Mouse (Mus musculus): ENCODE measurements around the gene Rbm18. TPM values are rescaled to one million over a fixed set of nuclear protein-coding genes. Genes with fewer than 3 reads are reported as not detected.
"Not testable (repeated sequence)": the region's sequence is repeated elsewhere in the genome, so short reads cannot be mapped to it uniquely, and the experiment has no call there.

The Rbm18 gene
- polyA plus RNA-seq (2017; shearing (Covaris generic)) = 10 to 100 TPM; 50.5 to 61.5 TPM

DNA sequence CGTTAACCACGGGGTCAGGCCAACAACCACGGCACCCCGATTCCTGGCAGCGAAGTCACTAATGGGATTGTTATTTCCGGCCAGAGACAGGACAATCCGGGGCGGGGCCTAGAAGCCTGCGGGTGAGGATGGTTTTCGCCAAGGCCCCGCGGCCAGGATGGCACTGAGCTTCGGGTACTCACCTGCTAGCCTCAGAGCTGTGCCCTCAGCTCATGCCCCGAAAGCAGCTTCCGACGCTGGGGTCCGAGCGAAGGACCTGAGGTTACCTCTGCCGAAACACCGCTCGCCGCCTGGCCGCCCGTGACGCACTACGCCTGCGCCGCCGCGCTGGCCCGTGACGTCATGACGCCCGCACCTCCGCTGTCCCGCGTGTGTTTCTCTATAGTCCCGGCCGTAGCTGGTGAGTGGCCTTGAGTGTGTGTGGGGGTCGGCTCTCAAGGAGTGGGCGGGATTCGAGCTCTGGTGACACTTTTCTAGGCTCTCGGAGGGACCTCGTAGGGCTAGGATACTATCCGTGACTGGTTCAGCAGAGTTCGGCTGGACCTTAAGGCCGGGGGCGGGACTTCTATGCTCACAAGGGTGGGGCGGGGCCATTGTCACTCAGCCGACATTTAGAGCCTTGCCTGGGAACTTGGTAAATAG, at the start of gene Rbm18, which contains the start of gene Mrrf:
Gene Rbm18 (minus strand): TSS at position 474 of the 642 bp plus-strand sequence.
Gene Mrrf (plus strand): TSS at position 90 of the 642 bp plus-strand sequence.
- peak; percentile 91 for ATAC-seq

GRCm38 (mm10) chr2:36184876-36185275, 48.3 kb upstream of the Rbm18 start:
- no peak for ATAC-seq

- ATAC-seq = no peak
Measured at GRCm38 (mm10) chr2:36184192-36184591, 47.6 kb upstream of the Rbm18 start.

DNA sequence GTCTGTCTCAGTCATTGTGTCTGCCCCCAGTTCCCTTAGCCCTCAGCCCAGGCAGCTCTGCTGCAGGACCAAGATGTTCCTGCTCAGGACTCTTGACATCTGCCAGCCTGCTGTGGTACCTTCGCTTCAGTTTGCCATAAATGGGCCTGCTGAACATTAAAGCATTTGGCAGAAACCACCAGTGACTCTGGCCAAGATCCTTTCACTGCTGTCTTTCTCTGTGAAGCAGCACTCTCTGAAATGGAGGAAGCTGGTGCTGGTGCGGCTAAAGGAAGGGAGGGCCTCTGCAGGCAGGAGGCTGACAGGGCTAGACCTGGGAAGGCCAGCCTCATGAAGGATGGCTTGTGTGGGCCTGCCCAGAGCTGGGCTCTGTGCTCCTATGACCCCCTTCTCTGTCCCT, 46.7 kb upstream of the Rbm18 start:
- ATAC-seq = no peak

GRCm38 (mm10) chr2:36181587-36182368, 45.2 kb upstream of the Rbm18 start:
- not testable (repeated sequence) for ATAC-seq

DNA sequence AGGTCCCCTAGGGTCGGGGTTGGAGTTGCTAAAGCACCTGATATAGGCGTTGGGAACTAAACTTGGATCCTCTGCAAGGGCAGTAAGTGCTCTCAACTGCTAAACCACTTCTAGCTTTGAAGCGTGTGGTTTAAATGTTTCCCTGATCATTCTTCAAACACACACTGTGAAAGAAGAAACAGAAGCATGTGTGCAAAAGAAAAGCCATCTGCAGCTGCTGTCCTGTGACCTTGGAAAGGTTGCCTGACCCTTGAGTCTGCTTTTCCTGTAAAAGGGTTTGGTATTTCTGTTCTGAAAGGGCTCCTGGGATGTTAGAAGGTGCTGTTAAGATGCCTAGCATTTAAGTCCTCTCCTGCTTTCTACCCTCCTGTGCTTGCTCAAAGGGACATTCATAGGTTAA, 42.9 kb upstream of the Rbm18 start:
- no peak for ATAC-seq

- ATAC-seq = no peak
Measured at GRCm38 (mm10) chr2:36172574-36172973, 36.0 kb upstream of the Rbm18 start.

DNA sequence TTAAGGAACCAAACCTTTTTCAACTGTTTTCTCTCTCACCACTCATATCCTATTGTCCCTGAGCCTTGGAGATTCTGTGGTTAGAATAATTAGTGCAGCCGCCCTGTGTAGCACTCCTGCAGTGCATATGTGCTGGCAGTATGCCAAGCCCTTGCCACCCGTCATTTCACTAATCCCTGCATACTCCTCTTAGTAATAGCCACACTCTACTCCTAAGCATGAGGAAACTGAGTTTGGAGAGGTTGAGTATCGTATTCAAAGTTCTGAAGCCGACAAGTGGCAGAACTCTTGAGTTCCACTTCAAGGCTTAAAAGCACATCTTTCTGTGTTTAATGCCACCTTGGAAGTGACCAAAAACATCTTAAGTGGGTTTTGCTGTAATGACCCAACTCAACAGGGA, 35.6 kb upstream of the Rbm18 start:
- ATAC-seq = no peak

GRCm38 (mm10) chr2:36169176-36169575, 32.6 kb upstream of the Rbm18 start:
- ATAC-seq = no peak

DNA sequence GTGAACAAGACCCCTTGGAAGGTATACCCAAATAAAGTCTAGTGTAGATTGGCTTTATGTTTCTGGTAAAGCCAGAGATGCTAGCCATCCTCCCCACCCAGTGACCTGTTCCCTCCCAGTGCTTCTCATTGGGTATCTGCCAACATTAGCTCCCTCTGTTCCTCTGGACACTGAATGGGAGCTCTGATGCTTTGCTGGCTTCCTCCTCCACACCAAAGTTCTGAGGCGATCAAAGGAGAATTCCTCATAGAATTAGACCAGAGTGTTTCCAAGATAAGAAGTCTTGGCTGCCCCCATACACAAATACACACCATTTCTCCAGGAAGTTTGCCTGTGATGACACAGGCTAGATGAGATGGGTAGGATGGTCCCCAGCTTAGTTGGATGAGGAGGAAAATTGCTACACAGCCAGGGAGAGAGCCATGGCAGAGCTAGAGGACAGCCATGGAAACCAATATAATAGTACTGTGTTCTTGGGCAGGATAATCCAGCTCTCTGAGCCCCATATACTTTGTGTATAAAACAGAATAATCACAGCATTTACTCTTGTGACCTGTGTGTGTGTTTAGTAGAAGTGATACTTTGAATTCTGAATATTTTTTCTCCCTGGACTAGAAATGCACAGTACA, 31.5 kb upstream of the Rbm18 start:
- ATAC-seq = no peak

DNA sequence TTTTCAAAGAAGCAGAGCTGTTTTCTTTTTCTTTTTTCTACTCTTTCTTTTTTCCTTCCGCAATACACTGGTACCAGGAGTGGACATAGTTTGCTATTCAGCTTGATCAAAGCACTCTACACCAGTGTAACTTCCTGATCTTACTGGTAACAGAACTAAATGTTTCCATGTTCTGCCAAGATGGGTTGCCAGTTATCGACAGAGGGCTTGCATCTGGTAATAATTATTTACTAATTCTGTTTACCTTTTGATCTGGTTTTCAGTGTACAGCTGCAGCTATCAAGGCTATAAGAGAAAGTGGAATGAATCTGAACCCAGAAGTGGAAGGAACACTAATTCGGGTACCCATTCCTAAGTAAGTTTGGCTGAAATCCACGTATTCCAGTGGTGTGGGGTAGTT, 22.8 kb upstream of the Rbm18 start:
- no peak for ATAC-seq

GRCm38 (mm10) chr2:36157461-36157860, 20.9 kb upstream of the Rbm18 start:
- peak; percentile 87 for ATAC-seq

GRCm38 (mm10) chr2:36152401-36152800, 15.8 kb upstream of the Rbm18 start:
- ATAC-seq = not testable (repeated sequence)

GRCm38 (mm10) chr2:36148876-36149365, 12.3 kb upstream of the Rbm18 start:
- ATAC-seq = no peak

DNA sequence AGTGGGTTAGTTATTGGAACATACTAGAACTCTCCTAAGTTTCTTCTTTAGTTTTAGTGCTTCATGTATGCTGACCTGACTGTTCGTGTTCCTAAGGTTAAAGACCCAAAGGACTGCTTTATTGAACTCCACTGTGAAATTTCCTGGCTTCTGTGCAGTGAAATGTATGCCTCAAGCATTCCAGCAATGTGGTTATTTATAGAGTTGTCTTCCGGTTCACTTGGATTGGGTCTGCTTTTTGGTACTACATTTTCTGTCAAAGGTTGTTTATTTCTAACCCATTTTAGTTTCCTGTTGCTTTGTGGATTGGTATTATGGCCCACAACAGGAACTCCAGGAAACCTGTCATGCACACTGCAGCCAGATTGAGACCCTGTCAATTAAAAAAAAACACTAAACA, 2.5 kb upstream of the Rbm18 start:
- ATAC-seq = no peak

GRCm38 (mm10) chr2:36135887-36136286, 686 bp downstream of the Rbm18 start:
- ATAC-seq = no peak

GRCm38 (mm10) chr2:36129051-36129450, 7.5 kb downstream of the Rbm18 start:
- no peak for ATAC-seq

DNA sequence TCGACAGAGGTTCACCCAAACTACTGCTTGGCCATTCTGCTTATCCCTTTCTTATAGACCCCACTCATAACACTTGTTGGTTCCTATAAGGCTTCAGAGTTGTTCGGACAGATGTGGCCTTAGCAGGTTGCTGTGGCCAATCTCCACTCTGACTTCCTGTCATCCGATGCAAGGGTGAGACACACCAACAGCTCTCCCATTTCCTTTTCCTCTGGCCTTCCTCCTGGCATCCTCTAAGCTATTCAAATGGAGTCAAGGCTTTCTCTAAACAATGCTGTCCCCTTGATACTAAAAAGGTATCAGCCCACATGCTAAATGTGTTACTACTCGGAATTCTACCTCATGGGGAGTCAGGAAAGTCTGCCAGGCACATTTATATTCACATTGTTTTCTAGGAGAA, 8.6 kb downstream of the Rbm18 start:
- ATAC-seq = no peak

DNA sequence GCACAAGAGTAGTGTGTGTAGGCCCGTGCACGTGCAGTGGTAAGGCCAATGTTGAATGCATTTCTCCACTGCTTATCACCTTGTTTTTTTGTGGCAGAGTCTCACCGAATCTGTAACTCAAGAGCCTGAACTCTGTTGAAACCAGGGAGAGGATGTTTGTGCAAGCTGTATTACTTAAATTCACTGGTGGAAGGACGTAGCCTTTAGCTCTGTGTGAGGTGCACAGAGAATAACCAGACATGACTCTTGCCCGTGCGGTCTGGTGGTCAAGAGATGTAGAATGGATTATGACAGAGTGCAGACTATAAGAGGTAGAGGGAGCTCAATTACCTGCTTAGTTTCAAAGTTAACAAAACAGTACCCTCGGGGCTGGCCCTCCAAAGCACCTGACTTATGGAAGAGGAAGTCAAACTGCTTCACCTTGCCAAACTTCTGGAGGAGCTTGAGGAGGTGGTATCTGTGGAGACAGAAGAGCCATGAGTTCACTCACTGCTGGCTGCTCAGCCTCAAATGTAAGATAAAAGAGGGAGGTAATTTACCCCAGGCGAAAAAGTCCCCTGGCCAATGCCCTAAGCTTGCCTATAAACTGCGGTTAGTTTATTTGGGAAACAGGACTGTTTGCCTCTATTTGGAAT, 9.7 kb downstream of the Rbm18 start:
- ATAC-seq = no peak

- ATAC-seq = no peak
Measured at GRCm38 (mm10) chr2:36112632-36113031, 23.9 kb downstream of the Rbm18 start.

GRCm38 (mm10) chr2:36108615-36109014, 28.0 kb downstream of the Rbm18 start:
- ATAC-seq = no peak

DNA sequence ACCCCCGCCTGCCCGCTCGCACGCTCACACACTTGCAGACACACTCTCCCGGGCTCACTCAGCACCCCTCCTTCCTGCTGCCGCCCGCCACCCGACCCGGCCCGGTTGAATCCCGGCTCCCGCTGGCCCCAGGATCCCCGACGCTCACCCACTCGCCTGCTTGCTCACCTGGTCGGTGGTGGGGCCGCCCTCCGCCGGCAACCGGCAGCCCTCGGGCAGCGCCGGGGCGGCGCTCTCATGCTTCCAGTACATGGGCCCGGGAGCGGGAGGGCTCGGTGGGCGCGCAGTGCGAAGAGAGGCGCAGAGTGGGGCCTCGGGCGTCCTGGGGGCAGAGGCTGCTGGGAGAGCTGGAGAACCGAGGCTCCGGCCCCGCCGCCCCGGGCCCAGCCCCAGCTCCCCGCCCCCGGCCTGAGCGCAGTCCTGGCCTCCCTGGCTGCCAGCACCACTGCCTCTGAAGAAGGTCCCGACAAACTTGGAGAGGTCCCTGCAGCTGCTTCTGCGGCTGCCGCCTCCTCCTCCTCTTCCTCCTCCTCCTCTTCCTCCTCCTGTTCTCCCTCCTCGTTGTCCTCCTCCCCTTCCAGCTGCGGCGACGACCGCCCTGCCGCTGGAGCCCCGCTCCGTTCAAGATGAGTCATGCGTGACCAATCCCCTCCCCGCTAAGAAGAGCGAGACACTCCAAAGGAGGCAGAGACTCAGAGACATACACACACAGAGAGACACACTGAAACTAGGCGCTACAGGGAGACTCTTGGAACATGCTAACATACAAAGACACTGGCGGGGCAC, 31.4 kb downstream of the Rbm18 start, which contains the start of gene Lhx6:
Gene Lhx6 (minus strand): TSS at position 453 of the 786 bp plus-strand sequence.
- ATAC-seq = no peak
